ENCODE assay signal across 17 mouse cellular contexts in genomic region chr12:72982616-72983015, GRCm38 (mm10). TPM values are rescaled to one million over a fixed set of nuclear protein-coding genes. Genes with fewer than 3 reads are reported as not detected.
DNase-seq lines count a peak whose midpoint lies in the region; ATAC-seq and TF ChIP-seq lines count a peak whose summit lies in the region.
"Had no signal": no experiment of that assay in that cellular context is flagged by ENCODE, and none has a peak within 500 bp of the region (broad histone marks: within the 10 kb centered on the region; RNA-seq: fewer than 3 reads in every experiment).

No protein-coding gene starts in this region.

- no peaks in the 10 kb centered on the region for H3K36me3 ChIP-seq in kidney, embryonic 14.5 days (ENCODE audit: control insufficient read depth, insufficient read depth, low read length)
- H3K36me3 ChIP-seq in limb, embryonic 14.5 days (ENCODE audit: control insufficient read depth, insufficient read depth, low read length) = no peaks in the 10 kb centered on the region
- no peaks in the 10 kb centered on the region for H3K36me3 ChIP-seq in liver, embryonic 11.5 days (ENCODE audit: control insufficient read depth, insufficient read depth, low read length)
- H3K36me3 ChIP-seq: G1E; hindbrain, embryonic 12.5 days had no signal

- H3K9ac ChIP-seq in kidney, embryonic 14.5 days (ENCODE audit: low read depth, low read length) = no peak overlapping the region
- no peak overlapping the region for H3K9ac ChIP-seq in limb, embryonic 14.5 days (ENCODE audit: low read depth, low read length, severe bottlenecking)
- H3K9ac ChIP-seq in liver, embryonic 11.5 days (ENCODE audit: low read depth, low read length) = no peak overlapping the region
- H3K9ac ChIP-seq: hindbrain, embryonic 12.5 days had no signal

- DNase-seq in gastrocnemius, adult 18-20 months (ENCODE audit: low spot score) = peak; percentile 10
- DNase-seq in gastrocnemius, postnatal 10 days = no peak
- DNase-seq in kidney, adult 9 months = peak; percentile 19
- peak; percentile 39 for DNase-seq in adrenal gland, postnatal 14 days
- DNase-seq in limb, embryonic 14.5 days (ENCODE audit: low spot score) = no peak
- DNase-seq in liver, embryonic 11.5 days (ENCODE audit: low spot score) = no peak
- no peak for DNase-seq in spleen, postnatal 10 days (ENCODE audit: low spot score in 2 of 2)
- DNase-seq: B cell, adult 2 months; cerebellum, postnatal 36 days; thymus, adult 18-20 months had no signal

- H3K27me3 ChIP-seq in kidney, embryonic 14.5 days (ENCODE audit: control insufficient read depth, insufficient read depth, low read length) = no peaks in the 10 kb centered on the region
- H3K27me3 ChIP-seq in limb, embryonic 14.5 days (ENCODE audit: control insufficient read depth, insufficient read depth, low read length) = no peaks in the 10 kb centered on the region
- H3K27me3 ChIP-seq in liver, embryonic 11.5 days (replicated peaks; ENCODE audit: control insufficient read depth, insufficient read depth, low read length) = no peaks in the 10 kb centered on the region

- no peaks in the 10 kb centered on the region for H3K9me3 ChIP-seq in kidney, embryonic 14.5 days (ENCODE audit: control insufficient read depth, low read length)
- H3K9me3 ChIP-seq in limb, embryonic 14.5 days (ENCODE audit: control insufficient read depth, low read length) = peaks cover 3% of the 10 kb centered on the region; the same call in 1 of the 2 replicates
- no peaks in the 10 kb centered on the region for H3K9me3 ChIP-seq in liver, embryonic 11.5 days (ENCODE audit: control insufficient read depth, low read length)
- H3K9me3 ChIP-seq: G1E; hindbrain, embryonic 12.5 days had no signal

- no peak overlapping the region for H3K4me2 ChIP-seq in kidney, embryonic 14.5 days (replicated peaks; ENCODE audit: low read depth, low read length)
- H3K4me2 ChIP-seq in limb, embryonic 14.5 days (replicated peaks; ENCODE audit: low read depth, low read length, severe bottlenecking) = no peak overlapping the region
- no peak overlapping the region for H3K4me2 ChIP-seq in liver, embryonic 11.5 days
- H3K4me2 ChIP-seq: hindbrain, embryonic 12.5 days had no signal

- no peak overlapping the region for H3K4me3 ChIP-seq in kidney, embryonic 14.5 days (ENCODE audit: low read length)
- no peak overlapping the region for H3K4me3 ChIP-seq in limb, embryonic 14.5 days (replicated peaks; ENCODE audit: low read length)
- no peak overlapping the region for H3K4me3 ChIP-seq in liver, embryonic 11.5 days (ENCODE audit: low read depth, low read length)
- H3K4me3 ChIP-seq: erythroblast, embryonic 14.5 days; hindbrain, embryonic 12.5 days had no signal

- no peak for TF ChIP-seq POLR2A in limb, embryonic 14.5 days (IDR thresholded peaks at IDR 0.05; ENCODE audit: borderline replicate concordance, extremely low read depth, insufficient read depth, insufficient read length)

- no peak overlapping the region for H3K27ac ChIP-seq in kidney, embryonic 14.5 days (ENCODE audit: low read depth, low read length)
- 0 out of 2 replicates have a peak overlapping the region, but pooled peaks have one; percentile 38 for H3K27ac ChIP-seq in limb, embryonic 14.5 days (replicated peaks; ENCODE audit: low read depth, low read length)
- no peak overlapping the region for H3K27ac ChIP-seq in liver, embryonic 11.5 days (ENCODE audit: low read depth, low read length)
- H3K27ac ChIP-seq: hindbrain, embryonic 12.5 days; kidney, postnatal 0 days had no signal

- 75% methylated on average over 10 of the region's 10 CpGs for WGBS in kidney, embryonic 14.5 days
- WGBS in limb, embryonic 14.5 days = 73% methylated on average over 10 of the region's 10 CpGs
- 76% methylated on average over 10 of the region's 10 CpGs for WGBS in liver, embryonic 11.5 days

- no peak for ATAC-seq in kidney, embryonic 14.5 days (ENCODE audit: low FRiP score, low TSS enrichment)
- ATAC-seq in limb, embryonic 14.5 days (ENCODE audit: low FRiP score, low read depth) = no peak
- no peak for ATAC-seq in liver, embryonic 11.5 days (replicated peaks; ENCODE audit: low FRiP score)

- H3K4me1 ChIP-seq in kidney, embryonic 14.5 days (ENCODE audit: control insufficient read depth, insufficient read depth, low read length) = no peaks in the 10 kb centered on the region
- peaks cover 18% of the 10 kb centered on the region; the same call in 1 of the 2 replicates for H3K4me1 ChIP-seq in limb, embryonic 14.5 days (ENCODE audit: control insufficient read depth, insufficient read depth, low read length)
- H3K4me1 ChIP-seq in liver, embryonic 11.5 days (replicated peaks; ENCODE audit: control insufficient read depth, insufficient read depth, low read length) = no peaks in the 10 kb centered on the region
- H3K4me1 ChIP-seq: hindbrain, embryonic 12.5 days had no signal

RNA-seq across cellular contexts. Expression of gene 4930447C04Rik, which starts 42.0 kb away (rescaled TPM):
- total RNA-seq in gastrocnemius, adult 18-20 months (2021) = under 1 TPM in 1 of 2 experiments, not detected in 1; 0.26 TPM
- 1 to 10 TPM; 1.3 to 1.4 TPM for total RNA-seq in gastrocnemius, postnatal 10 days (2021)
- polyA plus RNA-seq in kidney, embryonic 14.5 days (2014; fragmentation: Nextera tagmentation; extraction: Ambion mirVana) = 1.5 and 2.3 TPM in 2 replicates
- total RNA-seq in adrenal gland, postnatal 14 days (2021) = 1.0 and 1.1 TPM in 2 replicates
- polyA plus RNA-seq in limb, embryonic 14.5 days (2012; rRNA removed) = 10.8 and 15.7 TPM in 2 replicates
- polyA plus RNA-seq in limb, embryonic 14.5 days (2014; fragmentation: Nextera tagmentation; extraction: Ambion mirVana) = 3.2 TPM in 2 replicates
- 3.1 and 3.5 TPM in 2 replicates for polyA plus RNA-seq in liver, embryonic 11.5 days (2014; fragmentation: Nextera tagmentation; extraction: Ambion mirVana)
- total RNA-seq: liver, adult 2 months had no signal
- polyA plus RNA-seq: erythroblast, embryonic 14.5 days; G1E; liver, adult 2 months had no signal

RNA-seq across cellular contexts. Expression of gene Six6, which starts 42.9 kb away (rescaled TPM):
- not detected for total RNA-seq in gastrocnemius, adult 18-20 months (2021)
- total RNA-seq in gastrocnemius, postnatal 10 days (2021) = not detected
- polyA plus RNA-seq in kidney, embryonic 14.5 days (2014; fragmentation: Nextera tagmentation; extraction: Ambion mirVana) = not detected in 2 replicates
- total RNA-seq in adrenal gland, postnatal 14 days (2021) = not detected in 2 replicates
- polyA plus RNA-seq in limb, embryonic 14.5 days (2012; rRNA removed) = not detected in 2 replicates
- polyA plus RNA-seq in limb, embryonic 14.5 days (2014; fragmentation: Nextera tagmentation; extraction: Ambion mirVana) = not detected in 2 replicates
- polyA plus RNA-seq in liver, embryonic 11.5 days (2014; fragmentation: Nextera tagmentation; extraction: Ambion mirVana) = not detected in 2 replicates
- total RNA-seq: layer of hippocampus, postnatal 25 days; liver, adult 2 months had no signal
- polyA plus RNA-seq: erythroblast, embryonic 14.5 days; G1E; hindbrain, embryonic 12.5 days; kidney, postnatal 0 days; liver, adult 2 months had no signal

Comparison
In these comparisons a context has a peak if more than half of its experiments do, and no peak if none do; other contexts are left out.
1. DNase-seq: peak in gastrocnemius, adult 18-20 months (single experiment), kidney, adult 9 months (single experiment) and adrenal gland, postnatal 14 days (single experiment); none in gastrocnemius, postnatal 10 days (single experiment), limb, embryonic 14.5 days (single experiment), liver, embryonic 11.5 days (single experiment) and spleen, postnatal 10 days (0 of 2).